Mouse (Mus musculus) central nervous system, embryonic 14 days (tissue): ENCODE data around the gene Sel1l. TPM values are rescaled to one million over a fixed set of nuclear protein-coding genes. Genes with fewer than 3 reads are reported as not detected.

Source experiments
- polyA plus RNA-seq: library from polyadenylated mRNA; depleted of rRNA; stranded (reverse); fragments of >200 nt; gene quantifications from 2 replicates; pipeline ENCODE4 v1.2.3, GENCODE M21; 2012; rRNA removed

The Sel1l gene
- 50.4 and 56.5 TPM in 2 replicates for polyA plus RNA-seq

DNA sequence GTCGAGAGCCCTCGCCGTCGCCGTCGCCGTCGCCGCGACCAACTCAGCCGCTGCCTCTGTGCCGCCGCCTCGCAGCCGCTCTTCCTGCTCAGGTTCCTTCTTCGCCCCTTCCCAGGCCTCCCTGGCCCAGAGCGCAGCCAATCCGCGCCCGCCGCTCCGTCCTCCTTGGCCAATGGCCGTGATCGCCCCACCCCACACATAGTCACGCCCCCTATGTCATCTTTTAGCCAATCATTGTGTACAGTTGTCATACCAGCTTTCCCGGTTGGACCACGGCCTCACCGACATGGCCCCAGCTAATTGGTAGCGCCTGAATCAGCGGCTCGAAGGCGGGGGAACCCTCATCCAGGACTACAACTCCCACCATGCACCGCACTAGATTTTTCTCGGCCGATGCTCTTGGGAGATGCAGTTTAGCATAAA, at the start of gene Sel1l:
TSS of gene Sel1l (minus strand) at position 113 of the 423 bp plus-strand sequence.

DNA sequence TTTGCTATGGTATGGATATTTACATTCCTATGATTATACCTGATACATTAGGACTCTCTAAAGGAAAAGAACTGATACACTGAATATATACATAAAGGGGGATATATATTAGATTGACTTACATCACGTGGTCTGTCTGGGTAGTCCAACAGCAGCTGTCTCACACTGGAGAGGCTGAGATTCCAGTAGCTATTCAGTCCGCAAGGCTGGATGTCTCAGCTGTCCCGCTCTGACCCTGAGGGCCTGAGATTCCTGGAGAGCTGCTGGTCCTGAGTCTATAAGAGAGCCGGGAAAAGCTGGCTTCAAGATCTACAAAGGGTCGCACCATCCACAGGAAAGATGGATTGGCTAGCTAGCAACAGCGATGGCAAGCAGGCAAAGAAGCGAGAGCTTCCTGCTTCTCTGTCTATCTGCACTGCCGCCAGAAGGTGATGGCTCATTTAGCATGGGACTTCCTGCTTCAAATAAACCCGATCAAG, 61.0 kb downstream of the Sel1l start, which contains the start of gene Ston2:
TSS of gene Ston2 (minus strand) at position 429 of the 479 bp plus-strand sequence.

Other genes with a start within 250 kb of the Sel1l start
- gene Ston2, start 60.8 kb downstream of the Sel1l start, polyA plus RNA-seq = 8.8 and 9.0 TPM in 2 replicates